In the genomic region with DNA sequence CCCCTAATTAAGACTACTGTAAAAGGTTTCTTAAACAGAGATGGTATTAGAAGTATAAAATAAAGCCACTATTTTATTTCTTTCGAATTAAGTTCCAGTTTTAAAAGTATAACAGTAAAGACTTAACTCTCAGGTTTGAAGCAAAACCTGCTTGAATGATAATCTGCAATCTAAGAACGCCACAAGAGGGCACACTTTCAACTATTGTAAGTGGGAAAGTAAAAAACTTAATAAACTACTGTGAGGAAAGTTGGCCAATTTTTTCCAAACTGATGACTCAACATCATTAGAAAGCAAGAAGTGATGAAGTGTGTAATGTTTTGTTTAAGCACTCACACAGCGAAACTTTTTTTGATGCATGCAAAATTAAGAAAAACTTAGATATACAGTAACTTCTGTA, we compare ENCODE assay signal across 9 mouse cellular contexts.
A peak's percentile ranks its signal among the peaks of the same experiment; 100 is the strongest.
DNase-seq lines count a peak whose midpoint lies in the region; ATAC-seq and TF ChIP-seq lines count a peak whose summit lies in the region.
"Had no signal": no experiment of that assay in that cellular context is flagged by ENCODE, and none has a peak within 500 bp of the region (broad histone marks: within the 10 kb centered on the region; RNA-seq: fewer than 3 reads in every experiment).

No protein-coding gene starts in this region.

- H3K27me3 ChIP-seq in intestine, postnatal 0 days (replicated peaks; ENCODE audit: control insufficient read depth, insufficient read depth, low read length) = no peaks in the 10 kb centered on the region
- H3K27me3 ChIP-seq in intestine, embryonic 15.5 days (replicated peaks) = no peaks in the 10 kb centered on the region
- H3K27me3 ChIP-seq in intestine, embryonic 16.5 days (replicated peaks; ENCODE audit: control insufficient read depth, insufficient read depth, low read length) = no peaks in the 10 kb centered on the region
- H3K27me3 ChIP-seq: embryonic facial prominence, embryonic 13.5 days had no signal

- 57% methylated on average over 3 of the region's 3 CpGs for WGBS in intestine, postnatal 0 days
- 65% methylated on average over 3 of the region's 3 CpGs for WGBS in intestine, embryonic 15.5 days
- WGBS in intestine, embryonic 16.5 days = 63% methylated on average over 3 of the region's 3 CpGs

- TF ChIP-seq CTCF in intestine, postnatal 0 days (IDR thresholded peaks at IDR 0.05; ENCODE audit: low read depth) = peak; percentile 68

- no peaks in the 10 kb centered on the region for H3K9me3 ChIP-seq in intestine, postnatal 0 days (ENCODE audit: control insufficient read depth)
- H3K9me3 ChIP-seq in intestine, embryonic 15.5 days = no peaks in the 10 kb centered on the region
- no peaks in the 10 kb centered on the region for H3K9me3 ChIP-seq in intestine, embryonic 16.5 days (ENCODE audit: control insufficient read depth, low read length)
- H3K9me3 ChIP-seq: embryonic facial prominence, embryonic 13.5 days had no signal

- peak; percentile 35 for DNase-seq in 3134 (ENCODE audit: extremely low read depth, insufficient read length, low spot score)
- DNase-seq in A20 (ENCODE audit: low read depth, low spot score) = peak; percentile 61
- peak; percentile 48 for DNase-seq in c-Kit-positive CD71-positive TER-119-positive erythroid progenitor cells, embryonic 14.5 days (ENCODE audit: low spot score)
- DNase-seq in lung, postnatal 10 days = peak; percentile 69
- DNase-seq in frontal cortex, postnatal 25 days (ENCODE audit: low spot score in 2 of 2) = no peak

- H3K9ac ChIP-seq in intestine, postnatal 0 days (ENCODE audit: low read depth, low read length) = no peak overlapping the region
- H3K9ac ChIP-seq in intestine, embryonic 15.5 days = no peak overlapping the region
- no peak overlapping the region for H3K9ac ChIP-seq in intestine, embryonic 16.5 days (ENCODE audit: low read depth, low read length)
- H3K9ac ChIP-seq: embryonic facial prominence, embryonic 13.5 days had no signal

- no peak overlapping the region for H3K4me3 ChIP-seq in intestine, postnatal 0 days (ENCODE audit: low read depth, low read length)
- no peak overlapping the region for H3K4me3 ChIP-seq in intestine, embryonic 15.5 days (replicated peaks)
- no peak overlapping the region for H3K4me3 ChIP-seq in intestine, embryonic 16.5 days (ENCODE audit: low read length)
- H3K4me3 ChIP-seq: embryonic facial prominence, embryonic 13.5 days had no signal

- no peak overlapping the region for H3K27ac ChIP-seq in intestine, postnatal 0 days (ENCODE audit: low read depth, low read length)
- H3K27ac ChIP-seq in intestine, embryonic 15.5 days = no peak overlapping the region
- H3K27ac ChIP-seq in intestine, embryonic 16.5 days (ENCODE audit: low read length) = no peak overlapping the region
- H3K27ac ChIP-seq: embryonic facial prominence, embryonic 13.5 days had no signal

- no peak overlapping the region for H3K4me2 ChIP-seq in intestine, postnatal 0 days (replicated peaks; ENCODE audit: low read depth)
- H3K4me2 ChIP-seq in intestine, embryonic 15.5 days (replicated peaks) = no peak overlapping the region
- no peak overlapping the region for H3K4me2 ChIP-seq in intestine, embryonic 16.5 days (ENCODE audit: low read depth, low read length)
- H3K4me2 ChIP-seq: embryonic facial prominence, embryonic 13.5 days had no signal

- ATAC-seq in intestine, postnatal 0 days = no peak
- no peak for ATAC-seq in intestine, embryonic 15.5 days
- ATAC-seq in intestine, embryonic 16.5 days = no peak

- no peaks in the 10 kb centered on the region for H3K36me3 ChIP-seq in intestine, postnatal 0 days (ENCODE audit: control insufficient read depth, insufficient read depth)
- no peaks in the 10 kb centered on the region for H3K36me3 ChIP-seq in intestine, embryonic 15.5 days
- H3K36me3 ChIP-seq in intestine, embryonic 16.5 days (ENCODE audit: control insufficient read depth, insufficient read depth, low read length) = no peaks in the 10 kb centered on the region
- H3K36me3 ChIP-seq: embryonic facial prominence, embryonic 13.5 days had no signal

- H3K4me1 ChIP-seq in intestine, postnatal 0 days (replicated peaks; ENCODE audit: control insufficient read depth, insufficient read depth, low read length) = no peaks in the 10 kb centered on the region
- H3K4me1 ChIP-seq in intestine, embryonic 15.5 days (replicated peaks) = no peaks in the 10 kb centered on the region
- no peaks in the 10 kb centered on the region for H3K4me1 ChIP-seq in intestine, embryonic 16.5 days (ENCODE audit: control insufficient read depth, insufficient read depth, low read length)
- H3K4me1 ChIP-seq: embryonic facial prominence, embryonic 13.5 days had no signal

Comparison
In these comparisons a context has a peak if more than half of its experiments do, and no peak if none do; other contexts are left out.
1. DNase-seq: peak in 3134 (single experiment), A20 (single experiment), c-Kit-positive CD71-positive TER-119-positive erythroid progenitor cells, embryonic 14.5 days (single experiment) and lung, postnatal 10 days (single experiment); none in frontal cortex, postnatal 25 days (0 of 2).